Mouse (Mus musculus): Measurements from ENCODE around the gene Ftl1.

Gene Ftl1

GRCm38 (mm10) chr7:45451344-45451982 lies 8.2 kb downstream of the Ftl1 start:
- DNase-seq (ENCODE audit: low read depth, low spot score) = peak; percentile 74

GRCm38 (mm10) chr7:45449974-45450373 lies 9.7 kb downstream of the Ftl1 start:
- no peak for DNase-seq (ENCODE audit: low read depth, low spot score)

- no peak for DNase-seq (ENCODE audit: low read depth, low spot score)
These were observed 12.2 kb downstream of the Ftl1 start for GRCm38 (mm10) chr7:45447325-45447990.

GRCm38 (mm10) chr7:45446589-45446988 lies 13.1 kb downstream of the Ftl1 start:
- DNase-seq (ENCODE audit: low read depth, low spot score) = no peak

GRCm38 (mm10) chr7:45443526-45444420 lies 15.9 kb downstream of the Ftl1 start:
- no peak for DNase-seq (ENCODE audit: low read depth, low spot score)

- DNase-seq (ENCODE audit: low read depth, low spot score) = no peak
These were observed 22.0 kb downstream of the Ftl1 start, which contains the start of gene Ruvbl2 for GRCm38 (mm10) chr7:45437521-45438276. TSS of gene Ruvbl2 (minus strand) at chr7:45438096.

GRCm38 (mm10) chr7:45437046-45437445 lies 22.6 kb downstream of the Ftl1 start:
- DNase-seq (ENCODE audit: low read depth, low spot score) = no peak

- no peak for DNase-seq (ENCODE audit: low read depth, low spot score)
These were observed 23.2 kb downstream of the Ftl1 start for GRCm38 (mm10) chr7:45436444-45436843.

GRCm38 (mm10) chr7:45435038-45435437 lies 24.6 kb downstream of the Ftl1 start:
- no peak for DNase-seq (ENCODE audit: low read depth, low spot score)

GRCm38 (mm10) chr7:45434203-45435015 lies 25.3 kb downstream of the Ftl1 start, which contains the start of gene Gys1:
TSS of gene Gys1 (plus strand) at chr7:45434844.
- peak; percentile 99 for DNase-seq (ENCODE audit: low read depth, low spot score)

- no peak for DNase-seq (ENCODE audit: low read depth, low spot score)
These were observed 25.9 kb downstream of the Ftl1 start for GRCm38 (mm10) chr7:45433835-45434202.

- no peak for DNase-seq (ENCODE audit: low read depth, low spot score)
These were observed 33.1 kb downstream of the Ftl1 start for GRCm38 (mm10) chr7:45426556-45426955.

GRCm38 (mm10) chr7:45421194-45421593 lies 38.5 kb downstream of the Ftl1 start:
- DNase-seq (ENCODE audit: low read depth, low spot score) = no peak

- no peak for DNase-seq (ENCODE audit: low read depth, low spot score)
These were observed 39.1 kb downstream of the Ftl1 start, which contains the start of gene Lhb for GRCm38 (mm10) chr7:45420615-45420919. TSS of gene Lhb (plus strand) at chr7:45420820.

- no peak for DNase-seq (ENCODE audit: low read depth, low spot score)
These were observed 39.6 kb downstream of the Ftl1 start for GRCm38 (mm10) chr7:45419859-45420614.

GRCm38 (mm10) chr7:45417962-45418492 lies 41.7 kb downstream of the Ftl1 start:
- DNase-seq (ENCODE audit: low read depth, low spot score) = no peak

GRCm38 (mm10) chr7:45415636-45416035 lies 44.0 kb downstream of the Ftl1 start:
- DNase-seq (ENCODE audit: low read depth, low spot score) = no peak

GRCm38 (mm10) chr7:45414740-45415224 lies 44.9 kb downstream of the Ftl1 start:
- no peak for DNase-seq (ENCODE audit: low read depth, low spot score)

GRCm38 (mm10) chr7:45413864-45414739 lies 45.6 kb downstream of the Ftl1 start:
- DNase-seq (ENCODE audit: low read depth, low spot score) = no peak

All from retina, postnatal 7 days (tissue).